Mouse (Mus musculus): ENCODE data around the gene Srsf10. TPM values are rescaled to one million over a fixed set of nuclear protein-coding genes. Genes with fewer than 3 reads are reported as not detected.

The Srsf10 gene
- polyA plus RNA-seq, 1 experiment from 2014 or later: 81.8 TPM

DNA sequence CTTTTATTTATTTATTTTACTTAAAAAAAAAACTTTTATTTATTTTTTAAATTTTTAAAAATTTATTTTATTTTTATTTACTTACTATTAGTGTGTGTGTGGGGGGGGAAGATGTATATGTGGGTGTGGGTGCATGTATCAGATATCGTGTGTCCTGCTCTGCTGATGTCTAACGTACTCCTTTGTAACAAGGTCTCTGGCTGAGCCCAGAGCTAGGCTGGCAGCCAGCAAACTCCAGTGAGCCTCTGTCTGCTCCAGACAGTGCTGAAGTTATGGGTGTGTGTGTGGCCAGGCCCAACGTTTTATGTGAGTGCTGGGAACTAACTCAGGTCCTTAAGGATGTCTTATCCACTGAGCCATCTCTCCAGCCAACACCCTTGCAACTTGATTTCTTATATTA lies 56.6 kb downstream of the Srsf10 start:
- Histone ChIP-seq H3K4me2 (ENCODE audit: low read depth, low read length) (no peak overlapping the region), H3K9me3 (replicated peaks; ENCODE audit: control insufficient read depth, low read length) (no peaks in the 10 kb centered on the region), H3K4me3 (ENCODE audit: low read depth, low read length) (no peak overlapping the region), H3K36me3 (ENCODE audit: control insufficient read depth, insufficient read depth) (no peaks in the 10 kb centered on the region), H3K27me3 (ENCODE audit: control insufficient read depth, insufficient read depth, low read depth, low read length) (no peaks in the 10 kb centered on the region), H3K4me1 (ENCODE audit: control insufficient read depth, low read depth, low read length) (peaks cover 17% of the 10 kb centered on the region), H3K27ac (ENCODE audit: low read length) (peak overlapping the region; percentile 48; the same call in 1 of the 2 replicates), H3K9ac (ENCODE audit: low read depth, low read length) (no peak overlapping the region)
- WGBS (ENCODE audit: insufficient replicate concordance): 14% methylated on average over 3 of the region's 3 CpGs
- peak; percentile 23; the same call in 1 of the 2 replicates for ATAC-seq (ENCODE audit: low read depth)

GRCm38 (mm10) chr4:135912835-135913234 lies 57.3 kb downstream of the Srsf10 start:
- H3K9ac ChIP-seq (ENCODE audit: low read depth, low read length): no peak overlapping the region
- 18% methylated on average over 3 of the region's 3 CpGs for WGBS (ENCODE audit: insufficient replicate concordance)
- H3K4me3 ChIP-seq (ENCODE audit: low read depth, low read length): no peak overlapping the region
- peaks cover 17% of the 10 kb centered on the region for H3K4me1 ChIP-seq (ENCODE audit: control insufficient read depth, low read depth, low read length)
- no peaks in the 10 kb centered on the region for H3K36me3 ChIP-seq (ENCODE audit: control insufficient read depth, insufficient read depth)
- no peaks in the 10 kb centered on the region for H3K9me3 ChIP-seq (replicated peaks; ENCODE audit: control insufficient read depth, low read length)
- H3K27ac ChIP-seq (ENCODE audit: low read length): 0 out of 2 replicates have a peak overlapping the region, but pooled peaks have one; percentile 5
- H3K4me2 ChIP-seq (ENCODE audit: low read depth, low read length): no peak overlapping the region
- ATAC-seq (ENCODE audit: low read depth): peak; percentile 41; the same call in 1 of the 2 replicates
- no peaks in the 10 kb centered on the region for H3K27me3 ChIP-seq (ENCODE audit: control insufficient read depth, insufficient read depth, low read depth, low read length)

DNA sequence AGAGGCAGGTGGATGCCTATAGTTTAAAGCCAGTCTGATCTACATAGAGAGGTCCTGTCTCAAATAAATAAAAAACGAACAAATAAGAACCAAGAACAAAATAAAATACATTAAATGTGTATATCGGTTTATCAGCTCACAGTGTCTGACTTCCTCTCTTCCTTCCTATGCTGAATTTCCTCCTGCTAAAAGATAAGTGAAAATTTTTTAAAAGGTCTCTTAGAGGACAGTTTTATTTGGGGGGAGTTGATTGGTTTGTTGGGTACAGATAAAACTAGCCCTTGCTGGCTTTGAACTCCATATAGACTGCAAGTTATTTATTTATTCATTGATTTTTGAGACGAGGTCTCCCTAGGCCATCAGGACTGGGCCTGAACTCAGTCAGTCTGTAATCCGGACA lies 57.9 kb downstream of the Srsf10 start:
- Histone ChIP-seq H3K4me1 (ENCODE audit: control insufficient read depth, low read depth, low read length) (peaks cover 19% of the 10 kb centered on the region), H3K9ac (ENCODE audit: low read depth, low read length) (no peak overlapping the region), H3K27ac (ENCODE audit: low read length) (peak overlapping the region; percentile 34; the same call in 1 of the 2 replicates), H3K4me2 (ENCODE audit: low read depth, low read length) (no peak overlapping the region), H3K27me3 (ENCODE audit: control insufficient read depth, insufficient read depth, low read depth, low read length) (no peaks in the 10 kb centered on the region), H3K36me3 (ENCODE audit: control insufficient read depth, insufficient read depth) (no peaks in the 10 kb centered on the region), H3K4me3 (ENCODE audit: low read depth, low read length) (no peak overlapping the region), H3K9me3 (replicated peaks; ENCODE audit: control insufficient read depth, low read length) (no peaks in the 10 kb centered on the region)
- 17% methylated on average over 4 of the region's 4 CpGs for WGBS (ENCODE audit: insufficient replicate concordance)
- no peak for ATAC-seq (ENCODE audit: low read depth)

GRCm38 (mm10) chr4:135918635-135919279 lies 63.2 kb downstream of the Srsf10 start:
- ATAC-seq (ENCODE audit: low read depth): no peak
- peak overlapping the region; percentile 66 for H3K27ac ChIP-seq (ENCODE audit: low read length)

GRCm38 (mm10) chr4:135919280-135919639 lies 63.7 kb downstream of the Srsf10 start:
- no peak overlapping the region for H3K9ac ChIP-seq (ENCODE audit: low read depth, low read length)
- peak overlapping the region; percentile 55 for H3K27ac ChIP-seq (ENCODE audit: low read length)
- no peak for ATAC-seq (ENCODE audit: low read depth)
- no peaks in the 10 kb centered on the region for H3K27me3 ChIP-seq (ENCODE audit: control insufficient read depth, insufficient read depth, low read depth, low read length)
- no peaks in the 10 kb centered on the region for H3K9me3 ChIP-seq (replicated peaks; ENCODE audit: control insufficient read depth, low read length)
- H3K36me3 ChIP-seq (ENCODE audit: control insufficient read depth, insufficient read depth): no peaks in the 10 kb centered on the region; the same call in 1 of the 2 replicates
- no peak overlapping the region for H3K4me2 ChIP-seq (ENCODE audit: low read depth, low read length)
- no peak overlapping the region for H3K4me3 ChIP-seq (ENCODE audit: low read depth, low read length)
- H3K4me1 ChIP-seq (ENCODE audit: control insufficient read depth, low read depth, low read length): peaks cover 12% of the 10 kb centered on the region
- WGBS (ENCODE audit: insufficient replicate concordance): 70% methylated on average over 3 of the region's 3 CpGs

More at GRCm38 (mm10) chr4:135918635-135919279, 63.2 kb downstream of the Srsf10 start:
- Histone ChIP-seq H3K9me3 (replicated peaks; ENCODE audit: control insufficient read depth, low read length) (no peaks in the 10 kb centered on the region), H3K4me3 (ENCODE audit: low read depth, low read length) (no peak overlapping the region), H3K27me3 (ENCODE audit: control insufficient read depth, insufficient read depth, low read depth, low read length) (no peaks in the 10 kb centered on the region), H3K4me1 (ENCODE audit: control insufficient read depth, low read depth, low read length) (peaks cover 12% of the 10 kb centered on the region), H3K9ac (ENCODE audit: low read depth, low read length) (no peak overlapping the region; the same call in 1 of the 2 replicates), H3K4me2 (ENCODE audit: low read depth, low read length) (no peak overlapping the region), H3K36me3 (ENCODE audit: control insufficient read depth, insufficient read depth) (no peaks in the 10 kb centered on the region; the same call in 1 of the 2 replicates)
- WGBS (ENCODE audit: insufficient replicate concordance): 41% methylated on average over 13 of the region's 13 CpGs

Other genes starting within 250 kb of the Srsf10 start
- gene Ifnlr1, start 169.5 kb upstream of the Srsf10 start, polyA plus RNA-seq (2015; fragmentation: Nextera tagmentation; extraction: Ambion mirVana): 0.19 and 0.31 TPM in 2 replicates
- gene Il22ra1, start 127.6 kb upstream of the Srsf10 start, polyA plus RNA-seq (2015; fragmentation: Nextera tagmentation; extraction: Ambion mirVana): 0.34 and 0.50 TPM in 2 replicates
- gene Myom3, start 96.0 kb upstream of the Srsf10 start, polyA plus RNA-seq (2015; fragmentation: Nextera tagmentation; extraction: Ambion mirVana): 0.35 and 0.72 TPM in 2 replicates
- 74.9 and 81.1 TPM in 2 replicates for gene Pnrc2, start 18.1 kb downstream of the Srsf10 start, polyA plus RNA-seq (2015; fragmentation: Nextera tagmentation; extraction: Ambion mirVana)
- gene Cnr2, start 39.6 kb downstream of the Srsf10 start, polyA plus RNA-seq (2015; fragmentation: Nextera tagmentation; extraction: Ambion mirVana): 2.9 TPM in 2 replicates
- 22.7 and 28.0 TPM in 2 replicates for gene Fuca1, start 65.0 kb downstream of the Srsf10 start, polyA plus RNA-seq (2015; fragmentation: Nextera tagmentation; extraction: Ambion mirVana)
- gene Hmgcl, start 90.7 kb downstream of the Srsf10 start, polyA plus RNA-seq (2015; fragmentation: Nextera tagmentation; extraction: Ambion mirVana): 105 and 107 TPM in 2 replicates
- gene Gale, start 108.0 kb downstream of the Srsf10 start, polyA plus RNA-seq (2015; fragmentation: Nextera tagmentation; extraction: Ambion mirVana): 34.5 and 37.6 TPM in 2 replicates
- 37.0 and 39.9 TPM in 2 replicates for gene Lypla2, start 116.9 kb downstream of the Srsf10 start, polyA plus RNA-seq (2015; fragmentation: Nextera tagmentation; extraction: Ambion mirVana)
- 61.4 and 63.3 TPM in 2 replicates for gene Pithd1, start 131.5 kb downstream of the Srsf10 start, polyA plus RNA-seq (2015; fragmentation: Nextera tagmentation; extraction: Ambion mirVana)
- 29.1 and 29.4 TPM in 2 replicates for gene Eloa, start 166.0 kb downstream of the Srsf10 start, polyA plus RNA-seq (2015; fragmentation: Nextera tagmentation; extraction: Ambion mirVana)
- gene Rpl11, start 197.7 kb downstream of the Srsf10 start, polyA plus RNA-seq (2015; fragmentation: Nextera tagmentation; extraction: Ambion mirVana): 216 and 219 TPM in 2 replicates

All from liver, embryonic 16.5 days (tissue).